Mouse (Mus musculus) heart, postnatal 0 days (tissue): ENCODE data around the gene Col6a5.

Source experiments
- CTCF ChIP-seq: IDR thresholded peaks from 2 replicates; pipeline ENCODE4 v1.5.1; 2016; ENCODE audit warnings: antibody characterized with exemption, control low read depth, low read depth
- EP300 ChIP-seq: IDR thresholded peaks from 2 replicates; pipeline ENCODE4 v1.6.1; 2016; ENCODE audit warnings: antibody characterized with exemption, low read depth

DNA sequence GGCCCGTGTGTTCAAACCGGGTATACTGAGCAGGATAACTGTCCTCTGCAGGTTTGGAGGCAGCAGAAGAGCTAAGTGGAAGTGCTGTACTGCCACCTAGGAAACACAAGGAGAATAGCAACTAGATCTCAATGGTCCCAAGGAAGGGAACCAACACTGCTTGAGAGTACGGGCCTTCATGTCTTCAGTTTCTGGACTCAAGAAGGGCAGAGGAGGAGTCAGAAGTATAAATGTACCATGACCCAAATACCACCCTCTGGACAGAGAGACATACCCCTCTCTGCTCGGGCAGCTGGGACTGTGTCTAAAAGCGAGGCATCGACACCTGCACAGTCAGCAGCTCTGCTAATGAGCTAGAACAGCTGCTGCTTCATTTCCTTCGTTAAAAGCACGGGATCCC is 27.7 kb upstream of the Col6a5 start:
- TF ChIP-seq CTCF, result peak; percentile 63
- no peak for TF ChIP-seq EP300
